Mouse (Mus musculus): ENCODE data around the gene Vsig2.

Vsig2 gene

GRCm38 (mm10) chr9:37567454-37567853 is 28.4 kb downstream of the Vsig2 start:
- no peak for DNase-seq

- DNase-seq = peak; percentile 11 to 14
Measured at GRCm38 (mm10) chr9:37567892-37568604, 29.0 kb downstream of the Vsig2 start.

- DNase-seq = no peak
Measured at GRCm38 (mm10) chr9:37568605-37569214, 29.7 kb downstream of the Vsig2 start.

GRCm38 (mm10) chr9:37569231-37569835 is 30.3 kb downstream of the Vsig2 start:
- DNase-seq = no peak

- no peak for DNase-seq
Measured at GRCm38 (mm10) chr9:37572204-37572876, 33.3 kb downstream of the Vsig2 start.

GRCm38 (mm10) chr9:37576436-37576930 is 37.4 kb downstream of the Vsig2 start:
- DNase-seq = peak in 1 of 2 experiments; percentile 24

GRCm38 (mm10) chr9:37583594-37583993 is 44.5 kb downstream of the Vsig2 start:
- no peak for DNase-seq

GRCm38 (mm10) chr9:37586718-37587117 is 47.7 kb downstream of the Vsig2 start:
- DNase-seq = no peak

- no peak for DNase-seq
Measured at GRCm38 (mm10) chr9:37590381-37590780, 51.3 kb downstream of the Vsig2 start.

- no peak for DNase-seq
Measured at GRCm38 (mm10) chr9:37592025-37592424, 53.0 kb downstream of the Vsig2 start.

GRCm38 (mm10) chr9:37592633-37593032 is 53.6 kb downstream of the Vsig2 start:
- no peak for DNase-seq

- no peak for DNase-seq
Measured at GRCm38 (mm10) chr9:37593690-37594089, 54.6 kb downstream of the Vsig2 start.
